Mouse (Mus musculus) embryonic fibroblast, embryonic 13.5 days (primary cell): Measurements from ENCODE around the gene Robo2.

Experiments used
- CTCF ChIP-seq: IDR thresholded peaks from 2 replicates; pipeline ENCODE4 v1.5.1; 2011; ENCODE audit warnings: mild to moderate bottlenecking, control low read depth, low read length, moderate library complexity, borderline replicate concordance; ENCODE audit not compliant: insufficient read depth
- POLR2A ChIP-seq: IDR thresholded peaks from 2 replicates; pipeline ENCODE4 v1.6.1; 2011; ENCODE audit warnings: low read depth, mild to moderate bottlenecking, control low read depth, low read length, moderate library complexity

GRCm38 (mm10) chr16:73958524-73958846 is 453.1 kb downstream of the Robo2 start:
- TF ChIP-seq CTCF (no peak), POLR2A (no peak)
